Mouse (Mus musculus) bone marrow macrophage, adult 2 months (primary cell): ENCODE measurements around the gene Rai1. TPM values are rescaled to one million over a fixed set of nuclear protein-coding genes. Genes with fewer than 3 reads are reported as not detected.

ENCODE experiments used
- H3K27ac ChIP-seq: 2 replicates; pipeline ENCODE4 v1.5.1; 2012; ENCODE audit warnings: low read depth, low read length; ENCODE audit not compliant: insufficient read depth
- H3K4me1 ChIP-seq: 2 replicates; pipeline ENCODE4 v1.6.1; 2012; ENCODE audit warnings: low read length; ENCODE audit not compliant: control insufficient read depth, insufficient read depth
- H3K4me3 ChIP-seq: 2 replicates; pipeline ENCODE4 v1.5.1; 2012; ENCODE audit warnings: mild to moderate bottlenecking, low read length, moderate library complexity; ENCODE audit not compliant: insufficient read depth
- CTCF ChIP-seq: IDR thresholded peaks from 2 replicates; pipeline ENCODE4 v1.5.1; 2012; ENCODE audit warnings: low read depth, mild to moderate bottlenecking, low read length, moderate library complexity
- POLR2A ChIP-seq: IDR thresholded peaks from 2 replicates; pipeline ENCODE4 v1.6.1; 2012; ENCODE audit warnings: mild to moderate bottlenecking, low read depth, low read length, borderline replicate concordance
- polyA plus RNA-seq: library from polyadenylated mRNA; stranded (reverse); fragments of >200 nt; gene quantifications from 2 replicates; pipeline ENCODE4 v1.2.4, GENCODE M21; 2012; ENCODE audit not compliant: missing spikeins, insufficient read depth, insufficient read length

The Rai1 gene
- polyA plus RNA-seq, 1 experiment = 12.9 TPM

DNA sequence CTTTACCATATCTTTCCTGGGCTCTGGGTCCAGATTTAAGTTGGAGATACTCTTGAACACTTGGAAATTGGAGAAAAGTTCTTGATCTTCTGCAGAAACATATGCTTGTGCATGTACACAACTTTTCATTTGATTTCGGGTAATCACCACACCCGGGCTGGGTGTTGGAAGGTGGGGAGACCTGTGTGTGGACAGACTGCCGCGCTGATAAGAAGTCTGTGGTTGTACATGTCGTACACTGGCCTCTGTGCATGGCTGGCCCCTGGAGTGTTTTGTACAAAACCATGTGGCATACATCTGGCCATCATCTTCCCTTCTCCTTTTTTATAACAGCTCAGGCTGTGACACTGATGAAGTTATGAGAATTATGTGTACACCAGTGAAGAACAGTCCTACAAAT is 55.1 kb downstream of the Rai1 start:
- H3K4me1 ChIP-seq = no peaks in the 10 kb centered on the region
- H3K4me3 ChIP-seq = no peak overlapping the region
- H3K27ac ChIP-seq = no peak overlapping the region
- no peak for TF ChIP-seq CTCF
- TF ChIP-seq POLR2A = no peak

DNA sequence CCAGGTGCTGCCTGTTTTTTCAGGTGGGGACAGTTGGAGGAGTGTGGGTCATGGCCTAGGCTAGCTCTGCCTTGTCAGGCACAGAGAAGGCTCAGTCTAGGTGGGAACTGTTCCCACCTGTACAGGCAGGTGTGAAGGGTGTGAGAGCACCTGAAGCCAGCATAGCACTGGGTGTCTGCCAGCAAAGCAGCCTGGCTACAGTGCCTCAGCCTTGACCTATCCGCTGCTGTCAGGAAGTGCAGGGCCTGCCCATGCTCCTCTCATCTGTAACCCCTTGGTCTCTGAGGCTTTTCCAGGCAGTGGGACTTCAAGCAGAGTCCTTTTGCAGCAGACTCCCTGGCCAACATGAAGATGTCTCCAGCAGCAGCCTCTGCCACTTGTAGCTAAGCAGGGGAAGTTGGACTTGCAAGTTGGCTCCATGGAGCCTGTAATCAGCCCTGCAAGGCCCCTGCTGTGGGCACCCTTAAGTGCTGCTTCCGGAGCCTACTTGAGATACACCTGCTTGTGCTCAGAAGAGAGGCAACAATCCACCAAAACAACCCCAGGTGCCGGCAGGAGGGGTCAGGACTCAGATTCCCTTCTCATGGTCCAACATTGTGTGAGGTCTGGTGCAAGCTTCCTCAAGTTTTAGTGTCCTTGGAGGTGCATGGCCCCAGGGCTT is 55.8 kb downstream of the Rai1 start:
- Histone ChIP-seq H3K4me1 (no peaks in the 10 kb centered on the region), H3K27ac (no peak overlapping the region), H3K4me3 (no peak overlapping the region)
- no peak for TF ChIP-seq POLR2A

DNA sequence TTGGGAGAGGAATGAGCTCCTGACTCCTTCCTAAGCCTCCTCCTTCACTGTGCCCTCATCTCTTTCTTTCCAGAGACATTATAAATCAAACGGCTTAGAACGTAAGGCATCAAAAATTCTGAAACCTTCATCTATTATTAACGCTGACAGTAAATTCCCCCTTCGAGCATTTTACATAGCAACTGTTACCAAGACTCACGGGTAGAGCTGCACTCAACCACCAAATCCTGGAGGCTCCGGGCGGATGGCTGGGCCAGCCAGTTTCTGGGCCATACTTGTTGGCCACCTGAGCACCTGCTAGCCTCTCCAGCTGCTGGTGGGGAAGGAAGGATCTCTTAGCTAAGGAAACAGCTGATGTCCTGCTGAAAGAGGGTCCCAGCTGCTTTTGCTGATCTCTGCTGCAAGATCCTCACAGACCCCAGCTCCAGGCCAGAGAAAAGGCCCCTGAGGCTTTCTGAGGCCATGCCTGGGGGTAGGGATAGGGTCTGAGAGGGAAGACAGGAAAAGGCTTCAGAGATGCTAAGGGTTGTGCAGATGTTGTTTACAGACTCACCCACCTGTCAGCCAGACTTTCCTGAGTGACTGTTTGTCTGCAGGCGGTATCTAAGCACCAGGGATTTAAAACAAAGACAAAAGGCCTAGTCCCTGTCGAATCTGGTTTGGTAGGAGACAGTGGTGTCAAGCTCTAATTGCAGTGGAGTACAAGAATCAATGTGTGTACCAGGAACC is 56.5 kb downstream of the Rai1 start:
- TF ChIP-seq POLR2A (no peak), CTCF (no peak)
- no peak overlapping the region for H3K4me3 ChIP-seq
- H3K4me1 ChIP-seq = no peaks in the 10 kb centered on the region
- H3K27ac ChIP-seq = no peak overlapping the region

DNA sequence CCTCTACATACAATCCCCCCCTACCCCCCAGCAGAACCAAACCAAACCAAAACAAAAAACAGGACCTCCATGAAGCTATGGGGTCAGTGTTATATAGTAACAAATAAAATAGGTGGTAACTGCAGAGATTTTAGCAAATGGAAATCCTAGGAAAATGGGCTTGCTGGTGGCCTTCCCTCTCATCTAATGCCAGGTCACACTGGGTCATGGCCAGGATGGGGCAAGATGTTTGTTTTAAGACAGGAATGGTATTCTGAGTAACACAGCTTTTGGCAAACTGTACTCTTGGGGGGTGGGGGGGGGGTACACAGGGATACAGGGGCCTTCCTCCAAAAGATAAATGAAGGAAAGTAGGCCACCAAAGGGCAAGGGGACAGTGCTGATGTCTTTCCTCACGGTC is 57.7 kb downstream of the Rai1 start:
- H3K27ac ChIP-seq = no peak overlapping the region
- no peaks in the 10 kb centered on the region for H3K4me1 ChIP-seq
- no peak overlapping the region for H3K4me3 ChIP-seq
- no peak for TF ChIP-seq CTCF
- no peak for TF ChIP-seq POLR2A

DNA sequence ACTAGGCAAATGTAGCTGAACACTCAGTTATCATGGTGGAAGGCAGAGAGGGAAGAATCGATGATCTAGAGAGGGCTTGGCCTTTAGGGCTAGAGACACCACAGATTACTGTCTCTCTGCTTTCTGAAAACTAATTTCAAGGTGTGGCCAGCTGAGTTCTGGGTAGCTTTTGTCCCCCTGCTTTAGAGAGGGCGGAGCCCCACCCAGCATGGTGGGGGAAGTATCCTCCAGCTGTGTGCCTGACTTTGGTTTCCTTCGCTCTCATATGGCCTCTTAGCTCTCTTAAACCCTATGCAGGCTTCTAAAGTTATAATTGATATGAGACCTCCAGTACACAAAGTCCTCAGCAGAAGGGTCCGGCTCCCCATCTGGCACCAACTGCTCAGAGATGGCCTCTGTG is 58.5 kb downstream of the Rai1 start:
- Histone ChIP-seq H3K4me3 (no peak overlapping the region), H3K27ac (no peak overlapping the region), H3K4me1 (no peaks in the 10 kb centered on the region)
- no peak for TF ChIP-seq CTCF
- no peak for TF ChIP-seq POLR2A

DNA sequence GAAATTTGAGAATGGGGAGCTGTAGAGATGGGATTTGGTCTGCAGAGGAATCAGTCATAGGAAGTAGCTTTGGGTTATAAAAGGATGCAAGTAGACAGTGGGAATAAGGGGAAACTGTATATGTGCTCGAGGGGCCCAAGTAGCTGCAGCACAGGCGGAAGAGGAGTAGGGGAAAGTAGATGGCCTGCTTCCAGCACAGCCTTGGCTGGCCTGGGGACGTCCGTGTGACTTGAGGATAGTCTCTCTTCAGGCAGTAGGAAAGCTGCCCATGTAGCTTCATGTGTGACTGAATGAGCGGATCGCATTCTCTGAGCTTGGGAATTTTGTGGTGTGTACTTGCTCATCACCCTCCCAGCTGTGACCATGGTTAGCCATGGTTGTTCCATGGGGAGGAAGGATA is 59.6 kb downstream of the Rai1 start:
- H3K4me1 ChIP-seq = no peaks in the 10 kb centered on the region
- no peak overlapping the region for H3K27ac ChIP-seq
- TF ChIP-seq POLR2A (no peak), CTCF (no peak)
- H3K4me3 ChIP-seq = no peak overlapping the region

DNA sequence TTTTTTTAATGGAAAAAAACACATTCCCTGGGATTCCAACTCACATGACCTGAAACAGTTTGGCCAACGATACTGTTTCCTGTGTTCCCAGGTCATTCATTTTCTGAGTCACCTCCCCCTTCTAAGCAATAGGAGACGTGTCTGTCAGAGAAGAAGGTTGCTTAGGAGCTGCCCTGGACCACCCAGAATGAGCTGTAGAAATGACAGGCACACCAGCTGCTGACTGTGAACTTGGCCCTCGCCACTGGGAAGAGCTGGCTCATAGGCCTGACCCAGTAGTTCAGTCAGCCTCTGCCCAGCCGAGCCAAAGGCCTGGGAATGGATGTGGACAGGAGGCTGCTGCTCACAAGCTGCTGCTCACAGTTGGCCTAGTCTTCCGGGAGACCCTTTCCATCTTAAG is 60.3 kb downstream of the Rai1 start:
- no peak overlapping the region for H3K27ac ChIP-seq
- H3K4me3 ChIP-seq = no peak overlapping the region
- no peaks in the 10 kb centered on the region for H3K4me1 ChIP-seq
- TF ChIP-seq POLR2A (no peak), CTCF (no peak)

DNA sequence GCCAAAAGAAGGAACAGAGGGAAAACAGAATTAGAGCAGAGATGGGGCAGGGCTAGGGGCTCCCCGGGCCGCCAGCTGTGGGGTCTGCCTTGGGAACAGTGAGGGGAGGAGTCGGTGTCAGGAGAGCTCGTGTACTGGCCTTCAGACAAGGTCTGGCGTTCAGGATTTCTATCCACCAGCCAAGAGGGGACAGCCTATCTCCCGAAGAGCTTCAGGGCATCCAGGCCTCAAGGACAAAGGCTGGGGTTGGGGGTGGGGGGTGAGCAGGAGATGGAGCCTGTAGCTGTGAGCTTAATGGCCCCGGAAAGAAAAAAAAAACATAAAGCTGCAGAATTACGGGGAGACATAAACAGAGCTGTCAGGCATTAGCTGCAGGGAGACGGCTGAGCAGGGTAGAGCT is 64.0 kb downstream of the Rai1 start:
- no peak overlapping the region for H3K4me3 ChIP-seq
- H3K4me1 ChIP-seq = no peaks in the 10 kb centered on the region
- no peak for TF ChIP-seq POLR2A
- TF ChIP-seq CTCF = no peak
- H3K27ac ChIP-seq = no peak overlapping the region

DNA sequence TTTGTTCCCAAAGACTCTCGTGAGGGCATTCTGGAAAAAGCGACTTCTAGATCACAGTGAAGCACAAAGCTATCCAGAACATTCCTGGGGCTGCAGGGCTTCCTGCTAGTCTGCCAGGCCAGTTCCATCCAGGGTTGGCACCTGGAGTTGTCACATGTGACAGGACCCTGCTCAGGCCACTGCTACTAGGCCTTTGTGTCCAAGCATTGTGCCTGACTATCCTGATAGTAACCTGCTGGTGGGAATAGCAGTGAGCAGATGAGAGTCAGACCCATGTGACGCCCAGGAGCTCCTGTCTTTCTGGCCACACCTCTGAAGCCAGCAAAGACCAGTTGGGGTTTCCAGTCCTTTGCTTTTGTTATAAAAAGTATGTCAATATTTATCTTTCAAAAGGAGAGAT is 67.3 kb downstream of the Rai1 start:
- TF ChIP-seq POLR2A (no peak), CTCF (no peak)
- H3K27ac ChIP-seq = no peak overlapping the region
- no peak overlapping the region for H3K4me3 ChIP-seq
- peaks cover 5% of the 10 kb centered on the region; the same call in 1 of the 2 replicates for H3K4me1 ChIP-seq

DNA sequence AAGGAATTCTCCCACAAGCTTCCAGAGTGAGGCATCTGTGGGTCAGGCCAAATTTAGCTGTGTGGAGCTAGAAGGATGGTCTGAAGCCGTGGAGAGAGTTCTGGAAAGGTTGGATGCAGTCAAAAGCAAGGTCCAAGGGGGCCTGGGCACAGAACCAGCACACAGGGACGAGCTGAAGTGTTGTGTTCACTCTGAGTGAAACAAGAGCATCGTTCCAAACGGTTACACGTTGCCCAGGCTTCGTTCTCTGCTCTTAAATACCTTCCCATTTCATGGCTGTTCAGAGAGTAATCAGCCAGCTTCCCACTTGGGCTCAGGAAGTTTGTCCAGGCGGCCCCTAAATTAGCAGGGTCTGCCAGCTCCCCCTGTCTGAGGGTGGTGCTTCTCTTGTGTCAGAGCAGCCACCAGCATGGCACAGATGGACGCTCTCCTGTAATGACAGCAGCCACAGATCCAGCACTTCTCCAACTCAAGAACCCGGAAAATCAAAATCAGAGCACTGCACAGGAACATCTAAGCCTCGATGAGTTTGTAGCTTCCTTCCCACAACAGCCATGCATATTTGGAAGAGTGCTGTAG is 68.9 kb downstream of the Rai1 start:
- TF ChIP-seq CTCF = no peak
- TF ChIP-seq POLR2A = no peak
- Histone ChIP-seq H3K4me1 (peaks cover 8% of the 10 kb centered on the region; the same call in 1 of the 2 replicates), H3K27ac (no peak overlapping the region), H3K4me3 (no peak overlapping the region)
